Mouse (Mus musculus) retina, embryonic 14.5 days (tissue): ENCODE measurements around the gene Olfr1211.

ENCODE experiments used
- DNase-seq: peaks from one replicate; pipeline ENCODE4 v3.0.0-alpha.2; 2015; ENCODE audit warnings: low spot score

Olfr1211 gene

GRCm38 (mm10) chr2:88938011-88938410 lies at the start of gene Olfr1211:
Olfr1211 (minus strand) TSS chr2:88938111.
- no peak for DNase-seq

DNA sequence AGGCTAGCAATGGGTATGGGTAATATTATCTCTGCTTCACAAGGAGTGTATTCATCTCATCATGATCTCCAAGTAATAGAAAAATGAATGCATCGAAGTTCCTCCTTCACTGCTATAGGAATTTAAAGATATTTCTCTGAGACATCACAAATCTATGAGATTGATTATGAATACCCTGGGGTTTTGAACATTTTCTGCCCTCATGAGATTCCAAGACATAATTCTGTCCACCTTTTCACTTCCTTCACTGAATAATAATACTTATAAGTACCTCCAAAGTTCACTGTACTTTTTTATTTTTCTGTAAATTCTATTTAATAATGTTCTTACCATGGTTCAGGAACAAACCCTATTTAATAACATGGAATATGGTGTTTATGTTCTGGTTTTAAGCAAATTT lies 42.3 kb upstream of the Olfr1211 start, which contains the start of gene Gm13762:
TSS of gene Gm13762 (minus strand) at position 101 of the 400 bp plus-strand sequence.
- DNase-seq = no peak

DNA sequence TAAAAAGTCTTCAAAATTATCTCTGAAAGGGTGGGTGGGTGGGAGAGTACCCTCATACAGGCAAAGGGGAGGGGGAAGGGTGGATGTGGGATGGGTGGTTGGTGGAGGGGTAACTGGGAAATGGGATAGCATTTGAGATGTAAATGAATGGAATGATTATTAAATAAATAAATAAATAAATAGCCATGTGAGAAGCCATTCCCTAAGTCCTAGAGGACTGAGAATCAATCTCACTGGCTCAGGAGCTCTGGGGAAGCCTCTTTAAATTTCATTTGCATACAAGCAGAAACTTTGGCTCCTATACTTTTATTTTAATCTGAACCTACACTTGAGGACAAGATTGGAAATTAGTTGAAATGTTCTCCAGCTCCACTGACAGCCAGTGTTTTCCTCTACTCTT lies 15.8 kb upstream of the Olfr1211 start, which contains the start of gene Olfr1212:
TSS of gene Olfr1212 (plus strand) at position 301 of the 400 bp plus-strand sequence.
- no peak for DNase-seq

DNA sequence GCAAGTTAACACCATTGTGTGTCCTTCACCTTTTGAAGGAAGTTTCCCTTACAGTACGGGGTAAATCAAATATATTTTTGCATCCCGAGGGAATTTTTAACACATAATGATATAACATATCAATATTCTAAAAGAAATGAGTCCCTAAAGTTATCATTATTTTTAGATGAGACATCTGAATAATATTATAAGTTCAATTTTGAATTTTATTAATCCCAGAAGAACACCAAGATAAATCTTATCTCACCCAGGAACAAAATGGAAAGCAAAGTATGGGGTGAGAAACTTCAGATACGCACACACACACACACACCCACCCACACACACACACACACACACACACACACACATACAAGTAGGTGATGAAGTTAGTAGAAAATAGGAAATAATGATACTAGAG lies 22.9 kb downstream of the Olfr1211 start, which contains the start of gene Olfr1209:
TSS of gene Olfr1209 (minus strand) at position 101 of the 400 bp plus-strand sequence.
- DNase-seq = no peak

GRCm38 (mm10) chr2:88902211-88902610 lies 35.7 kb downstream of the Olfr1211 start, which contains the start of gene Olfr1208:
Olfr1208 (minus strand) TSS chr2:88902311.
- DNase-seq = no peak
